Mouse (Mus musculus): ENCODE data around the gene Cyp4a32.

Cyp4a32 gene

GRCm38 (mm10) chr4:115657104-115657866 lies 56.5 kb downstream of the Cyp4a32 start:
- no peak for DNase-seq

GRCm38 (mm10) chr4:115657867-115658249 lies 57.1 kb downstream of the Cyp4a32 start:
- no peak for DNase-seq

- DNase-seq, result no peak
Observed at GRCm38 (mm10) chr4:115659190-115659589, 58.4 kb downstream of the Cyp4a32 start.

Data from layer of hippocampus, adult 9-11 months (tissue).